Mouse (Mus musculus): ENCODE results near the gene Ap1ar. TPM values are rescaled to one million over a fixed set of nuclear protein-coding genes. Genes with fewer than 3 reads are reported as not detected.
"Not testable (repeated sequence)": the region's sequence is repeated elsewhere in the genome, so short reads cannot be mapped to it uniquely, and the experiment has no call there.

Ap1ar gene
- total RNA-seq, 2 experiments from 2014 or later: 82.3 to 82.5 TPM

DNA sequence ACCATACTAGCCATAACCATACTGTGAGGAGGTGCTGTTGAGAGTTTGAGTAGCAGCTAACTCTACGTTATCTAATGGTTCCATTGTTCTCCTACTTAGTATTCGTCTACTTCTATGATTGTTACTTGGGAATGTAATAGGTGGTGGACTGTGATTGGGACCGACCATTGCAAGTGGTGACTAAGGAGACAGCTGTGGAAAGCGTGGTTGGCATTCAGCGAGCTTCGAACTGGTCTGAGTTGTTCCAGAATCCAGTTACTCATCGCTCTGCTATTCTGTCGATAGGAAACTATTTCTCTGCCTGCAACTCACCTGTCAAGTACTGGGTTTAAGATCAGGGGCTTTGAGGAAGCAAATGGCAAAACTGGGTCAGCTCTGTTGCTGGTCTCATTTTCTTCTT lies 36.2 kb downstream of the Ap1ar start:
- DNase-seq (ENCODE audit: low spot score in 2 of 2): no peak

DNA sequence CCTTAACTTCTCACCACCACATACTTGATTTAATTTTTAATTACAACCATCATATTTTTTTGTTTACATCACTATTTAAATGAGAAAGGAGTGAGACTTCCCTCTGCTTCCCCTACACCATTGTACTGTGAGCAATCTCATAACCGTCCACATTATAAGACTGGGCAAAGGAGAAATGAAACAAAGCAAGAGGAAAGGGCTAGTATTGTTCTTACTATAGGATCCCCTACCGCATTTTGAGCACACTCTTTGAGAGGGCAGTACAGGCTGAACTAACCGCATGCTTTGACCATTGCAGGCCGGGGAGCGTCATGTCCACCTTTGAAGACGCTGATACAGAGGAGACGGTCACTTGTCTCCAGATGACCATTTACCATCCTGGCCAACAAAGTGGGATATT lies 41.1 kb downstream of the Ap1ar start:
- DNase-seq (ENCODE audit: low spot score in 2 of 2): no peak

- DNase-seq (ENCODE audit: low spot score in 2 of 2): no peak
These were observed 41.6 kb downstream of the Ap1ar start for GRCm38 (mm10) chr3:127795762-127796161.

- no peak for DNase-seq (ENCODE audit: low spot score in 2 of 2)
These were observed 44.3 kb downstream of the Ap1ar start for GRCm38 (mm10) chr3:127793022-127793421.

GRCm38 (mm10) chr3:127791595-127792561 lies 45.4 kb downstream of the Ap1ar start:
- no peak for DNase-seq (ENCODE audit: low spot score in 2 of 2)

DNA sequence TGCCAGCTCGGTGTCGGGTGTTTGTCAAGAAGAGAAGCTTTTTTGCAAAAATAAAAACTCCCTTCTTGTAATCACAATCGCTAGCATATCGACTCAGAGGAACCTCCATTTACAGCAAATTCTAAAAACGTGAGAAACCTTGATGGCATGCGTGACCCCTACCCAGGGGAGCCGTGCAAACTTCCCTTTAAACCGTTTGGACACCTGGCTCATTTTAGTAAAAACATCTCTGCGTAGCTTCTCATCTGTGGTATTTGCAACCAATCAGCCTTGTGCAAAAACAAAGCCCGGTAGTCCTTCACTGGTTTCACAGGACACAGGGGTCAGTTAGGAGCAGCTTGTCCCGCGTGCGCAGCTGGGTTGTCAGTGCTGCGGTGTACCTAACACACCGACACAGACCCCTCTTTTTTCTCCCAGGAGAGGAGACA lies 46.3 kb downstream of the Ap1ar start:
- DNase-seq (ENCODE audit: low spot score in 2 of 2): no peak

DNA sequence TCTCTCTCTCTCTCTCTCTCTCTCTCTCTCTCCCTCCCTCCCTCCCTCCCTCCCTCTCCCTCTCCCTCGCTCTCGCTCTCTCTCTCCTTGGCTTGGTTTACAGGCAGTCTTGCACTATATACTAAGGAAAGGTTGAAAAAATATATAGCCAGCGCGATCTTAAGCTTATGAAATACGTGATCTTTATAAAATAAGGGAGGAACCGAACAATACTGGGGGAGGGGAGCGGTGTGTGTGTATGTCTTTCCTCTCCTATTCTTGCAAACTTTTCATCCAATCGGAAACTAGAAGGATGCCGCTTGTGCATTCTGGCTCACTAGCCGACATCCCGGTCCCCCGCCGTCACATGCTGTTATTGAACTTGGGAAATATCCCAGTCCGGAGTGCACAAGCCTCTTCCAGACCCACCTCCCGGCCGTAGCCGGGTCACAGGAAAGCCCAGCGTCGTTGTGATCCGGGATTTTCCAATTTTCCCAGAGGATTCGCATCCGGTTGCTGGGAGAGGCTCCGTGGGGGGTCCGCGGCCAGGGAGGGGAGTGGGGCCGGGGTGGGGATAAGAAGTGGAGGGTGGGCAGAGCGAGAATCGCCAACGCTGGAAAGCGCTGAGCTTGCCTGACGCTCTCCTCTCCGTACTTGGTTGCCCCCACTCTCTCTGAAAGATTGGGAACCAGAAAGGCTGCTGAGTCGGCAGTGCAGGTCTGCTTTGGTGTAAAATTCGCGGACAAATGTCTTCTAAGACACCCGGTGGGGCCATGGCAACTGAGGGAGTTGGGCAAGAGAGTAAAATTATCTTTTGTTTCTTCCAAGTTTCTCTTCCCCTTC lies 46.9 kb downstream of the Ap1ar start:
- DNase-seq (ENCODE audit: low spot score in 2 of 2): no peak

- DNase-seq (ENCODE audit: low spot score in 2 of 2): peak; percentile 17 to 37
These were observed 47.7 kb downstream of the Ap1ar start, which contains the start of gene Tifa for GRCm38 (mm10) chr3:127789500-127790191. TSS of gene Tifa (plus strand) at chr3:127789805.

DNA sequence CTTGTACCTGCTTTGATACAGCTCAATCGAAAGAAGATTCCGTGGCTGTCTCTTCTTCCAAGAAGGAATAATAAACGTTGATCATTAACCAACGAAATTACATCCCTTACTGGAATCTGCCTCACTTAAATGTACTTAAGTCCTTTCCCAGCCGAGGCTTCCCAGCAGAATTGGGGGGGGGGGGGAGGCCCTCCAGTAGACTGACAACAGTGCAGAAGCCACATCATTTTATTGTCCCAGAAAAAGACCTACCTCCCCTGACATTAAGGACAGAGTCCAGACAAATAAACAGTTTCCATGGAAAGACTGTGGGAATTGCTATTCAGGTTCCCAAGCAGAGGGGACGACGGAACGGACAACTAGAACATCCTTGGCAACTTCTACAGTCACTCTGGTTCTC lies 48.4 kb downstream of the Ap1ar start:
- no peak for DNase-seq (ENCODE audit: low spot score in 2 of 2)

DNA sequence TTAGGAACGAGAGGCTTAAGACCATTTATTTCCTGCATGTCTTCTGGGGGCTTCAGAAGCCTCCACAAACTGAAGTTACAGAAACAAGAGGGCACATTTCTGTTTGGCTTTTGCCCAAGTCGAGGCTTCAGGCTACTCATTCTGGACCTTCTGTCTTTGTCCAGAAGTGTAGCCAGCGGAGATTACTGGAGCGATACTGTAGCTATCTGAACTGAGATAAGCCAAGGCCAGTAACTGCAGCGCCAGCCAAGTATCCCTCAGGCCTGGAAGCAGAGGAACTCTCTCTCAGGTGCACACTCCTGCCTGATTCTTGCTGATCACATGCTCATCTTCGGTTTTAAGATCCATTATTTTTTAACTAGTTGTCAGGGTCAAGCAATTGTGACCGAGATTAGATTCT lies 49.3 kb downstream of the Ap1ar start:
- DNase-seq (ENCODE audit: low spot score in 2 of 2): no peak

GRCm38 (mm10) chr3:127787032-127787431 lies 50.3 kb downstream of the Ap1ar start:
- no peak for DNase-seq (ENCODE audit: low spot score in 2 of 2)

GRCm38 (mm10) chr3:127783680-127784079 lies 53.6 kb downstream of the Ap1ar start:
- DNase-seq (ENCODE audit: low spot score in 2 of 2): not testable (repeated sequence)

- DNase-seq (ENCODE audit: low spot score in 2 of 2): no peak
These were observed 54.4 kb downstream of the Ap1ar start for GRCm38 (mm10) chr3:127782921-127783320.

- no peak for DNase-seq (ENCODE audit: low spot score in 2 of 2)
These were observed 56.4 kb downstream of the Ap1ar start for GRCm38 (mm10) chr3:127780921-127781320.

DNA sequence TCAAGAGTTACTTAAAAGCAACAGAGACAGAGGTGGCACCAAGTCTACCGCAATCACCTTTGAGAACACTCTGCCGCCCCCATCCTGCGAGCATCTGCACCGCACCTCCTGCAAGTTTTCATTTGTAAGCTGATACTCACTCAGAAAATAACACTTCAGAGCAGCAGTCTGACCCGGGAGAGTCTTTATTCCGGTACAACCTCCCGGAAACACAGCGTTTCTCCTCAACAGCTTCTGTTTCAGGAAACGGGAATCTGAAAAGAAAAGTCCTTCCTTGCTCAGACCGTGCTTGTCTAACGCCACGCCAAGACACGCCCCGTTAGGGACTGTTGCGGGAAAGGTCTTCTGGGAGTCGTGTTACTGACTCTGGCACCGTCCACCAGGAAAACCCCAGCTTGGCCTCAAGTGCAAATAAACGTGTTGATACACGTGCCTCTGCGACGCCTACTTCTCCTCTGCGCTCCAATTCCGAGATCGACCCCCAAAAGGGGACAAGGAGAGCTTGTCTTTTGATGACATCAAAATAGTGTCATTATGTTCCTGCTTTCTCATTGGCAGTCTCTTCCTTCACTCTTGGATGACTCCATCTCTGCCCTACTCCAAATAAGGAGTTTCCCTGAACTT lies 57.2 kb downstream of the Ap1ar start, which contains the start of gene Alpk1:
TSS of gene Alpk1 (minus strand) at position 507 of the 624 bp plus-strand sequence.
- peak; percentile 42 to 49 for DNase-seq (ENCODE audit: low spot score in 2 of 2)

- no peak for DNase-seq (ENCODE audit: low spot score in 2 of 2)
These were observed 68.2 kb downstream of the Ap1ar start for GRCm38 (mm10) chr3:127769146-127769545.

- DNase-seq (ENCODE audit: low spot score in 2 of 2): no peak
These were observed 71.4 kb downstream of the Ap1ar start for GRCm38 (mm10) chr3:127765971-127766370.

DNA sequence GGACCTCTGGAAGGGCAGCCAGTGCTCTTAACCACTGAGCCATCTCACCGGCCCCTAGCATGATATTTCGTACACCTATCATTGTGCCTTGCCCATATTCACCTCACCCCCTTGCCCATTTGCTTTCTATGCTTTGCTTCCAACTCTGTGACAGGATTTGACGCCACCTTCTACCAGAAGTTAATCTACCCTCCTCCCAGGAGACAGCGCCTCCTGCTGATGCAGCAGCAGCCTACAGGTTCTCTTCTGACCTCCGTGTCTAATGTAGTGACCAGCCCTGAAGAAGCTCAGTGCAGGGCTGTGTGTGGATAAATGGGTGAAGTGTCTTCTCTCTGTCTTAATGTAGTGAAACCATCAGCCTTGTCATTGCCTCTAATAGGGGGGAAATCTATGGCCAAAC lies 72.8 kb downstream of the Ap1ar start:
- DNase-seq (ENCODE audit: low spot score in 2 of 2): no peak

DNA sequence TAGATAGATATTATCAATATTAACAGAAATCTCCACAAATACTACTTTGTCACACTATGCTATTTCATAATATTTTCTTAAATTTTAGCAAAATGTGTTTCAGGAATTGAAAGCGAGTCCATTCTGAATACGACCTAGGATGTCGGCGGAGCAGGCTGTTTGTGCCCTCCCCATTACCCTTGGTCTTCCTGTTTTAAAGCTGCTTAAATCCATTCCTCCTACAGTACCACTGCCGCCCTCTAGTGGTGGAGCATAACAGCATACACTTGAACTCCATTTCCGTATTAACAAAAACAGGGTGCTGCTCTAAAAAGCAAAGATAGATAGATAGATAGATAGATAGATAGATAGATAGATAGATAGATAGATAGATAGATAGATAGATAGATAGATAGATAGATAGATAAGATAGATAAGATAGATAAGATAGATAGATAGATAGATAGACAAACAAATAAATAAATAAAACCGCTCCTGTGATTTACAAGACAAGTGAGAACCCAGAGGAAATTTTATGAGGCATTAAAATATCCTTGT lies 74.2 kb downstream of the Ap1ar start:
- peak; percentile 69 to 77 for DNase-seq (ENCODE audit: low spot score in 2 of 2)

- no peak for DNase-seq (ENCODE audit: low spot score in 2 of 2)
These were observed 74.9 kb downstream of the Ap1ar start for GRCm38 (mm10) chr3:127762403-127762802.

Data from left cerebral cortex, adult 18-20 months (tissue).